Mouse (Mus musculus): ENCODE measurements at regions not wholly inside any gene's neighbourhood (a gene's known extent, or its start where the extent isn't known, plus 50 kb on each side); places are given as distances from the start of the nearest gene placed in this dataset.

GRCm38 (mm10) chr15:64534166-64534565, 283.3 kb upstream of the Gm21798 start:
- TF ChIP-seq POLR2A (IDR thresholded peaks at IDR 0.05; ENCODE audit: borderline replicate concordance, extremely low read depth, insufficient read depth, insufficient read length, poor library complexity, severe bottlenecking) (no peak), CTCF (IDR thresholded peaks at IDR 0.05; ENCODE audit: borderline replicate concordance, extremely low read depth, insufficient read depth, insufficient read length) (no peak)

Measured in brain, embryonic 14.5 days (tissue).